Mouse (Mus musculus): ENCODE data around the gene Cuedc1. TPM values are rescaled to one million over a fixed set of nuclear protein-coding genes. Genes with fewer than 3 reads are reported as not detected.

Gene Cuedc1
- total and polyA plus RNA-seq, 2 experiments from 2014 or later, result 37.5 to 38.8 TPM

- no peaks in the 10 kb centered on the region for H3K4me1 ChIP-seq (ENCODE audit: insufficient read depth, low read length)
- peaks cover 8% of the 10 kb centered on the region for H3K27me3 ChIP-seq (ENCODE audit: insufficient read depth, low read length)
- ATAC-seq (ENCODE audit: low FRiP score), result peak; percentile 91
- WGBS, result 12% methylated on average over 25 of the region's 25 CpGs
- DNase-seq (ENCODE audit: low spot score), result peak; percentile 92
- H3K4me2 ChIP-seq (ENCODE audit: low read depth, low read length, poor library complexity, severe bottlenecking), result peak overlapping the region; percentile 37
- peak; percentile 93 for TF ChIP-seq CTCF (IDR thresholded peaks at IDR 0.05)
- no peak overlapping the region for H3K4me3 ChIP-seq (ENCODE audit: low read depth, low read length)
- peak overlapping the region; percentile 37; the same call in 1 of the 2 replicates for H3K9ac ChIP-seq (replicated peaks; ENCODE audit: low read length, poor library complexity, severe bottlenecking)
- no peaks in the 10 kb centered on the region for H3K9me3 ChIP-seq (ENCODE audit: low read length)
- H3K27ac ChIP-seq (ENCODE audit: low read depth, low read length), result peak overlapping the region; percentile 51
- peaks cover 14% of the 10 kb centered on the region for H3K36me3 ChIP-seq (ENCODE audit: insufficient read depth, low read length)
Measured at GRCm38 (mm10) chr11:88187417-88188133, 89.7 kb downstream of the Cuedc1 start.

- no peaks in the 10 kb centered on the region for H3K4me1 ChIP-seq (ENCODE audit: insufficient read depth, low read length)
- TF ChIP-seq CTCF (IDR thresholded peaks at IDR 0.05), result no peak
- ATAC-seq (ENCODE audit: low FRiP score) (no peak), DNase-seq (ENCODE audit: low spot score) (no peak)
- H3K4me2 ChIP-seq (ENCODE audit: low read depth, low read length, poor library complexity, severe bottlenecking), result no peak overlapping the region; the same call in 1 of the 2 replicates
- H3K9ac ChIP-seq (replicated peaks; ENCODE audit: low read length, poor library complexity, severe bottlenecking), result no peak overlapping the region
- H3K27me3 ChIP-seq (ENCODE audit: insufficient read depth, low read length), result peaks cover 14% of the 10 kb centered on the region
- H3K9me3 ChIP-seq (ENCODE audit: low read length), result no peaks in the 10 kb centered on the region
- WGBS, result 55% methylated on average over 8 of the region's 8 CpGs
- H3K4me3 ChIP-seq (ENCODE audit: low read depth, low read length), result no peak overlapping the region
- peaks cover 8% of the 10 kb centered on the region for H3K36me3 ChIP-seq (ENCODE audit: insufficient read depth, low read length)
- H3K27ac ChIP-seq (ENCODE audit: low read depth, low read length), result no peak overlapping the region
Measured at GRCm38 (mm10) chr11:88188216-88188615, 90.4 kb downstream of the Cuedc1 start.

DNA sequence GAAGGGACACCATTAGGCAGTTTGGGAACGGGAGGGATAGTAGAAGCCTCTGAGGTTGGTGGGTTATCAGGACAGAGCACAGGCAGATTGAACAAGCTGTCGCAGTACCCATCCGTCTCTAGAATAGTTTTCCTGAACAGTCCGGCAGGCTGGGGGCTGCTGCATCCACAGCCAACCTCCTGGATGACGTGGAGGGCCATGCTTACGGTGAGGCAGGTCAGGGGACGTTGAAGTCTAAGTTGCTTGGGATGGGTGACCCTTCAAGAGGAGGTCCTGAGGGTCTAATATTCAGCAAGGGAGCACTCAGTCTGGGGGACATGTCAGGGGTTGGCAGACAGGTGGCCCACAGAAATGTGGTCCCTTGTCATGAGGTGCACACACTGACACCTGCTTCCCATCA is 90.8 kb downstream of the Cuedc1 start:
- Histone ChIP-seq H3K4me1 (ENCODE audit: insufficient read depth, low read length) (no peaks in the 10 kb centered on the region), H3K9ac (replicated peaks; ENCODE audit: low read length, poor library complexity, severe bottlenecking) (no peak overlapping the region), H3K4me2 (ENCODE audit: low read depth, low read length, poor library complexity, severe bottlenecking) (no peak overlapping the region), H3K36me3 (ENCODE audit: insufficient read depth, low read length) (peaks cover 4% of the 10 kb centered on the region; the same call in 1 of the 2 replicates), H3K9me3 (ENCODE audit: low read length) (no peaks in the 10 kb centered on the region), H3K4me3 (ENCODE audit: low read depth, low read length) (no peak overlapping the region), H3K27ac (ENCODE audit: low read depth, low read length) (no peak overlapping the region), H3K27me3 (ENCODE audit: insufficient read depth, low read length) (peaks cover 19% of the 10 kb centered on the region)
- TF ChIP-seq CTCF (IDR thresholded peaks at IDR 0.05), result no peak
- WGBS, result 91% methylated on average over 7 of the region's 7 CpGs
- ATAC-seq (ENCODE audit: low FRiP score) (no peak), DNase-seq (ENCODE audit: low spot score) (no peak)

DNA sequence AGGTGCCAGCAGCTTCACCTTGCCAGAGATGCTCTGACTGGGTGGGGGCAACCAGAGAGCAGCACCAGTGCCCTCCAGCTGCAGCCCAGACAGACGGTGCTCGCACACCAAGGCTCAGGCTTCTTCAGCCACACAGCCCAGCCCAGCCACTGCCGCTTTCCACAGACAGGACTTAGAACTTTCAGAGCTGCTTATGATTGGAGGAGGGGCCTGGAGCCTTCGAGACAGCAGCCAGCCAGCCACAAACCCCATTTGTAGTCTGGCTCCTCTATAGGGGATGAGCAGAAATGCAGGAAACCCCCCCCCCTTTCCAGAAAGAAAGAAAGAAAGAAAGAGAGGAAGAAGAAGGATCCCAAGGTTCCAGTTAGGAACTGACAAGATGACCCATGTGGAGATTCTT is 94.7 kb downstream of the Cuedc1 start:
- H3K4me3 ChIP-seq (ENCODE audit: low read depth, low read length), result no peak overlapping the region
- 20% methylated on average over 4 of the region's 4 CpGs for WGBS
- ATAC-seq (ENCODE audit: low FRiP score), result no peak; the same call in 1 of the 2 replicates
- no peaks in the 10 kb centered on the region for H3K9me3 ChIP-seq (ENCODE audit: low read length)
- TF ChIP-seq CTCF (IDR thresholded peaks at IDR 0.05), result peak; percentile 35
- no peaks in the 10 kb centered on the region; the same call in 1 of the 2 replicates for H3K36me3 ChIP-seq (ENCODE audit: insufficient read depth, low read length)
- peaks cover 21% of the 10 kb centered on the region for H3K27me3 ChIP-seq (ENCODE audit: insufficient read depth, low read length)
- no peaks in the 10 kb centered on the region for H3K4me1 ChIP-seq (ENCODE audit: insufficient read depth, low read length)
- H3K27ac ChIP-seq (ENCODE audit: low read depth, low read length), result no peak overlapping the region
- peak; percentile 43 for DNase-seq (ENCODE audit: low spot score)
- no peak overlapping the region for H3K4me2 ChIP-seq (ENCODE audit: low read depth, low read length, poor library complexity, severe bottlenecking)
- H3K9ac ChIP-seq (replicated peaks; ENCODE audit: low read length, poor library complexity, severe bottlenecking), result no peak overlapping the region

- no peak for DNase-seq (ENCODE audit: low spot score)
- WGBS, result 17% methylated on average over 34 of the region's 34 CpGs
Measured at GRCm38 (mm10) chr11:88193098-88193823, 95.4 kb downstream of the Cuedc1 start.

More at GRCm38 (mm10) chr11:88193098-88193823, 95.4 kb downstream of the Cuedc1 start:
- ATAC-seq (ENCODE audit: low FRiP score), result no peak
- Histone ChIP-seq H3K9me3 (ENCODE audit: low read length) (no peaks in the 10 kb centered on the region), H3K4me2 (ENCODE audit: low read depth, low read length, poor library complexity, severe bottlenecking) (no peak overlapping the region), H3K4me3 (ENCODE audit: low read depth, low read length) (no peak overlapping the region), H3K9ac (replicated peaks; ENCODE audit: low read length, poor library complexity, severe bottlenecking) (no peak overlapping the region), H3K4me1 (ENCODE audit: insufficient read depth, low read length) (no peaks in the 10 kb centered on the region), H3K36me3 (ENCODE audit: insufficient read depth, low read length) (no peaks in the 10 kb centered on the region; the same call in 1 of the 2 replicates), H3K27ac (ENCODE audit: low read depth, low read length) (no peak overlapping the region), H3K27me3 (ENCODE audit: insufficient read depth, low read length) (peaks cover 21% of the 10 kb centered on the region)
- no peak for TF ChIP-seq CTCF (IDR thresholded peaks at IDR 0.05)

All from midbrain, postnatal 0 days (tissue).